Mouse (Mus musculus): ENCODE data around the gene Rcl1. TPM values are rescaled to one million over a fixed set of nuclear protein-coding genes. Genes with fewer than 3 reads are reported as not detected.

Rcl1 gene
- polyA plus RNA-seq, 1 experiment: 15.5 TPM

- no peak overlapping the region for H3K4me3 ChIP-seq (replicated peaks)
- no peaks in the 10 kb centered on the region for H3K36me3 ChIP-seq (replicated peaks; ENCODE audit: low read length)
These were observed 63.5 kb downstream of the Rcl1 start for GRCm38 (mm10) chr19:29164528-29165166.

GRCm38 (mm10) chr19:29167938-29168337 is 66.8 kb downstream of the Rcl1 start:
- Histone ChIP-seq H3K27me3 (replicated peaks) (no peaks in the 10 kb centered on the region), H3K9me3 (peaks cover 11% of the 10 kb centered on the region; the same call in 1 of the 2 replicates), H3K36me3 (replicated peaks; ENCODE audit: low read length) (no peaks in the 10 kb centered on the region), H3K4me1 (peaks cover 19% of the 10 kb centered on the region), H3K4me3 (replicated peaks) (no peak overlapping the region)
- TF ChIP-seq GATA1 (IDR thresholded peaks at IDR 0.05; ENCODE audit: borderline replicate concordance, low read length) (no peak), FLI1 (IDR thresholded peaks at IDR 0.05; ENCODE audit: low read length) (no peak)

More at GRCm38 (mm10) chr19:29164528-29165166, 63.5 kb downstream of the Rcl1 start:
- peaks cover 13% of the 10 kb centered on the region for H3K4me1 ChIP-seq
- H3K9me3 ChIP-seq: peaks cover 11% of the 10 kb centered on the region; the same call in 1 of the 2 replicates
- TF ChIP-seq FLI1 (IDR thresholded peaks at IDR 0.05; ENCODE audit: low read length) (no peak), GATA1 (IDR thresholded peaks at IDR 0.05; ENCODE audit: borderline replicate concordance, low read length) (no peak)
- no peaks in the 10 kb centered on the region for H3K27me3 ChIP-seq (replicated peaks)

DNA sequence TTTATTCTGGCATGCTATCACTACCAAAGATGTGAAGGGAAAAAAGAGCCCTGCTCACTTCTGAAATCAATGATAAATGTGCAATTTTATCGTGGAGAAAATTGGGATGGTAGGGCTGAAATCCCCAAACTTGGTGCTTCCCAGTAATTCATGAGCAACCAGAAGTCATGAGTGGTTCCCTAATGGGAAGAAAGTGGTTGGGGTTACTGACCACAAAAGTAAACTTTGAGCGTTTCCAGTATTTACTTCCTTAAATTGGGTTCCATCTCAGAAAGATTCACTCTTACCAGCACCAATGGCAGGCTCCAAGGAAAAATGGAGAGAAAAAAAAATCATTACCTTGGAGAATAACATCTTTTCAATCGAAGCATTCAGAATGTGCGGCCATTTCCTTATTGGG is 79.2 kb downstream of the Rcl1 start:
- peaks cover 16% of the 10 kb centered on the region for H3K4me1 ChIP-seq
- TF ChIP-seq GATA1 (IDR thresholded peaks at IDR 0.05; ENCODE audit: borderline replicate concordance, low read length): no peak
- TF ChIP-seq FLI1 (IDR thresholded peaks at IDR 0.05; ENCODE audit: low read length): no peak
- no peaks in the 10 kb centered on the region for H3K27me3 ChIP-seq (replicated peaks)
- no peak overlapping the region for H3K4me3 ChIP-seq (replicated peaks)
- H3K36me3 ChIP-seq (replicated peaks; ENCODE audit: low read length): peaks cover 10% of the 10 kb centered on the region
- peaks cover 23% of the 10 kb centered on the region for H3K9me3 ChIP-seq

GRCm38 (mm10) chr19:29182166-29182565 is 81.0 kb downstream of the Rcl1 start:
- TF ChIP-seq GATA1 (IDR thresholded peaks at IDR 0.05; ENCODE audit: borderline replicate concordance, low read length) (no peak), FLI1 (IDR thresholded peaks at IDR 0.05; ENCODE audit: low read length) (no peak)
- Histone ChIP-seq H3K9me3 (peaks cover 23% of the 10 kb centered on the region), H3K4me1 (peaks cover 34% of the 10 kb centered on the region), H3K4me3 (replicated peaks) (no peak overlapping the region), H3K36me3 (replicated peaks; ENCODE audit: low read length) (peaks cover 10% of the 10 kb centered on the region), H3K27me3 (replicated peaks) (no peaks in the 10 kb centered on the region)

DNA sequence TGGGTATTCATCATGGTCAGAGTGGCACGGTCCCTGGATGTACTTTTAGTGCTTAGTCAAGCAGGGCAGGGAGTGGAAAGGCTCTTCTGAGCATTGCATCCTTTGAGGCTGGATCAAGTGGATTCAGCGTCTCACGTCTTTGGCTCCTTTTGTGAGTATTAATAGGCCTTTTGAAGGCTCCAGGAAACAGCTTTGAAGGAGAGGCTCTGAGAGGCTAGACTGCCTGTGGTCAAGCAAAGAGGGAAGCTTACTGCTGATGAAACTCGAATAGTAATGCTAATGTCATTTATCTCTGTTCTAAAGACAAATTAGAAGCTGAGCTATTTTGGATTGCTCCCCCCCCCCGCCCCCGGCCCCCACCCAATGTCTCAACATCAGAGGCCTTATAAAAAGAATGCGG is 83.9 kb downstream of the Rcl1 start:
- no peaks in the 10 kb centered on the region for H3K36me3 ChIP-seq (replicated peaks; ENCODE audit: low read length)
- H3K9me3 ChIP-seq: no peaks in the 10 kb centered on the region
- peaks cover 35% of the 10 kb centered on the region for H3K4me1 ChIP-seq
- H3K27me3 ChIP-seq (replicated peaks): no peaks in the 10 kb centered on the region
- TF ChIP-seq GATA1 (IDR thresholded peaks at IDR 0.05; ENCODE audit: borderline replicate concordance, low read length) (no peak), FLI1 (IDR thresholded peaks at IDR 0.05; ENCODE audit: low read length) (no peak)
- peak overlapping the region; percentile 42 for H3K4me3 ChIP-seq (replicated peaks)

DNA sequence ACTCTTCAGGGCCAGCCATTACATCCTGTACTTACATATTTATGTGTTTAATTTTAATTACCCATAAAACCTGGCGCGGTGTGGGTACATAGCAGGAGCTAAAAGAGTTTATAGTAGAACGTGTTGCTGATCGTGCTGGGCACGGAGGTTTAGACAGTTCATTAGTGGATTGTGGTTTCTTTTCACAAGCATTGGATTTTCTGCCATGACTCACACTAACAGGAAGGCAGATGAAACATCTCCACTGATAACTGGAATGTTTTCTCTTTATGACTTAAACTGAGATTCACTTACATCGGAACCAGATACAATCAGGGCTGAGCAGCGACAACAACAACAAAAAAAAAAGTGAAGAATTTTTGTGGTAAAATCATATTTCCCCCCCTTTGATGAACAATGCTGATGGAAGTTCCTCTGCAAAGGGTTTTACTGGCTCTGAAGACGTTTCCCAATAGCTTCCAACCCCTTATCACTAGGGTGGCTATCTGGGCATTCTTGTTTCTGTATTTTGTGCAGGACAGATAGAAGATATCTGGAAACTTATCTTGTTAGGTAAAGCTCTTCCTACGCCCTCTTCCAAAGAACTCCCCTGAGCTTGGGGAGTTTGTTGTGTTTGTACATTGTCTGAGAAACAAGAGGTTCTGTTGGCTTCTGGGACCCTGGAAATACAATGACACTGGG is 84.5 kb downstream of the Rcl1 start:
- TF ChIP-seq FLI1 (IDR thresholded peaks at IDR 0.05; ENCODE audit: low read length) (no peak), GATA1 (IDR thresholded peaks at IDR 0.05; ENCODE audit: borderline replicate concordance, low read length) (no peak)
- Histone ChIP-seq H3K4me3 (replicated peaks) (peak overlapping the region; percentile 50), H3K4me1 (peaks cover 35% of the 10 kb centered on the region), H3K27me3 (replicated peaks) (no peaks in the 10 kb centered on the region), H3K9me3 (no peaks in the 10 kb centered on the region), H3K36me3 (replicated peaks; ENCODE audit: low read length) (no peaks in the 10 kb centered on the region)

DNA sequence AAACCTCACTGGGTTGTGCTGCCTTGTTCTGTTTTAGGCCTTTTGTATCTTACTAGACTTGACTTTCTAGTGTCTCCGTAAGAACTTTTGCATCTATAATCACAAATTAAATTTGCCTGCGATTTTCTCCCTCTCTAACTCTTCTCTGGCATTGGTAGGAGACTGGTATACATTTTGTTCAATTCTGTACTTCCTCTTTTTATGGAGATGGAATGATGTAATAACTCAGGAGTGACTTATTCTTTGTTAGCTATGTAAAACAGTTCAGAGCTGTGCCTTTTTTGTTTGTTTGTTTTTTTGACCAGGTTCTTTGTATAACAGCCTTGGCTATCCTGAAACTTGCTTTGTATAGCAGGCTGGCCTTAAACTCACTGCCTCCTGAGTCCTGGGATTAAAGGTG is 87.7 kb downstream of the Rcl1 start:
- H3K4me3 ChIP-seq (replicated peaks): no peak overlapping the region
- H3K9me3 ChIP-seq: peaks cover 13% of the 10 kb centered on the region
- TF ChIP-seq FLI1 (IDR thresholded peaks at IDR 0.05; ENCODE audit: low read length) (no peak), GATA1 (IDR thresholded peaks at IDR 0.05; ENCODE audit: borderline replicate concordance, low read length) (no peak)
- H3K27me3 ChIP-seq (replicated peaks): no peaks in the 10 kb centered on the region
- H3K36me3 ChIP-seq (replicated peaks; ENCODE audit: low read length): no peaks in the 10 kb centered on the region
- peaks cover 37% of the 10 kb centered on the region for H3K4me1 ChIP-seq

Other genes starting within 250 kb of the Rcl1 start
- gene Plpp6, start 137.4 kb upstream of the Rcl1 start, polyA plus RNA-seq (2012; ENCODE audit: insufficient read depth, low replicate concordance): 5.6 and 7.0 TPM in 2 replicates
- gene 4430402I18Rik, start 133.6 kb upstream of the Rcl1 start, polyA plus RNA-seq (2012; ENCODE audit: insufficient read depth, low replicate concordance): not detected in 2 replicates
- gene Cdc37l1, start 111.0 kb upstream of the Rcl1 start, polyA plus RNA-seq (2012; ENCODE audit: insufficient read depth, low replicate concordance): 2.2 and 2.4 TPM in 2 replicates
- gene Ak3, start 53.4 kb upstream of the Rcl1 start, polyA plus RNA-seq (2012; ENCODE audit: insufficient read depth, low replicate concordance): 5.4 and 8.1 TPM in 2 replicates
- gene Jak2, start 150.5 kb downstream of the Rcl1 start, polyA plus RNA-seq (2012; ENCODE audit: insufficient read depth, low replicate concordance): 1.4 and 3.2 TPM in 2 replicates
- 0.97 TPM in 1 of 2 replicates, not detected in the other for gene Insl6, start 224.0 kb downstream of the Rcl1 start, polyA plus RNA-seq (2012; ENCODE audit: insufficient read depth, low replicate concordance)
- not detected in 2 replicates for gene Rln1, start 233.3 kb downstream of the Rcl1 start, polyA plus RNA-seq (2012; ENCODE audit: insufficient read depth, low replicate concordance)

Measured in megakaryocyte, embryonic 14.5 days (primary cell).